Mouse (Mus musculus) Muller cell, postnatal 12 days (primary cell): ENCODE results near the gene Nob1.

Experiments
- DNase-seq: peaks from one replicate; pipeline ENCODE4 v3.0.0-alpha.2; 2015; ENCODE audit errors: inconsistent ontology term

The Nob1 gene

DNA sequence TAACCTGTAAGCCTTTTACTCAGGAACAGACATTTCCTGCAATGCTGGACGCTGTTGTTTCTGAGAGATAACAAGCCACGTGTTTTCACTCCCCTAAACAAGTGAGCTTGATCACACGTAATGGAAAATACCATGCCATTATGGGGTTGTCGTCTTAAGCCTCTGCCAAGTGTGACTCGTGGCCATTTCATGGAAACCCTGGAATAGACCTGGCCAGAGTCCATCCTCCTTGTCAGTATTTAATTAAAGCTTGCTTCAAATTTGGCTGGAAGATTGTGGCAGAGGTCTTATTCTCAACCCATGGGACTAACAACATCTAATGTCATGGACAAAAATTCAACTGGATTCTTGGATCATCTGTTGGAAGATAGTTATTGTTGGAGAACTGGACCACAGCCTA is 38.7 kb downstream of the Nob1 start:
- peak; percentile 78 for DNase-seq

GRCm38 (mm10) chr8:107385063-107385462 is 39.8 kb downstream of the Nob1 start:
- DNase-seq = peak; percentile 37

DNA sequence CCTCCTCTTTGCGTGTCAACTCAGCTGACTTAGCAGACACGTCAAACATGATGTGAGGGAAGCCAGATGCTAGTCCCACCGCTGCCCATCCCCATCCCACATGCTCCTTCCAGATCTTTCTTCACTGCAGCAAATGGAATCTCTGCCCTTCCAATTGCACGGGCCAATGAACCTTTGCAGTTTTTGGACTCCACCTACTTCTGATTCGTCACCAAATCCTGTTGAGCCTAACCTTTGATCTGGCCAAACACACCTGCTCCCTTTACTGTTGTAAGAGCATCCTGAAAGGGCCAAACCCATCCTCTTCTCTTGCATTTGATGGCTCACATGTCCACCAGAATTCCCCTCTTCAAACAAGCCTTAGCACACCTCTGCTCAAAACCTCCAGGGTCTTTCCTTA is 40.2 kb downstream of the Nob1 start:
- DNase-seq = no peak

DNA sequence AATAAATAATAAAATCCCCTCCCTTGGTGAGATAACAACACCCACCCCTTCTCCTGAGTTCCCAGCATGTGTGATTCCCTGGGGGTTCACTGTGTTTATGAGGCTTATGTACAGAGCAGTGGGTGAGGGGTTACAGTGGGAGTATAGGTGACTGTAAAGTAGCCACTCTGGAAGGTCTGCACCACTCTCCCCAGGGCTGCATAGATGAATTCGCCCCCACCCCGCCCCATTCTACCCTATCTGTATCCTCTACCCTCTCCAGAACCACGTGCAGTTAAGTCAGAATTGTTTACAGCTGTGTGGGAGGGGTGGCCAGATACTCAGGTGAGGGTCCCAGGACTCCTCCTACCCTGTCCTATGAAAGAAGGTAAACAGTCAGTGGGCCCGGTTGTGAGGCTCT is 42.0 kb downstream of the Nob1 start:
- no peak for DNase-seq

- no peak for DNase-seq
Observed at GRCm38 (mm10) chr8:107381666-107382065, 43.2 kb downstream of the Nob1 start.

GRCm38 (mm10) chr8:107380734-107381133 is 44.1 kb downstream of the Nob1 start:
- no peak for DNase-seq

DNA sequence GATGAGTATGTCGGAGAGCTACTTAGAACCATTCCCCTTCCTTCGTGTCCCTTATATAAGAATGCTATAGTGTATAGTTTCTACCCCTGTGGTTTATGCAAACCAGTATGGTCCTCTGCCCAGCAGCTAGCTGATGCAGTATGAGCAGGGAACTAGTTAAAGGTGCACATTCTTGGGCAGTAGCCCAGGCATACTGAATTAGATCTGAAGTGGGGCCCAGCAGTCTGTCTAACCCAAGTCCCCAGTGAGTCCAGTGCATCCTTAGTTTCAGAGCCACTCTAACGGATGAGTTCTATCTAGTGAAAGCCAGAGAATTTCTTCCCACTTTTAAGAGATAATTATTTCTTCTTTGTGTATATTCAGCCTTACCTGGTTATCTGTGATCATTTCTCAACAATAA is 47.5 kb downstream of the Nob1 start:
- DNase-seq = no peak

- DNase-seq = no peak
Observed at GRCm38 (mm10) chr8:107370311-107370710, 54.5 kb downstream of the Nob1 start.
